Mouse (Mus musculus): ENCODE measurements around the gene Cad. TPM values are rescaled to one million over a fixed set of nuclear protein-coding genes. Genes with fewer than 3 reads are reported as not detected.

Cad gene
- polyA plus RNA-seq, 1 experiment = 19.9 TPM

DNA sequence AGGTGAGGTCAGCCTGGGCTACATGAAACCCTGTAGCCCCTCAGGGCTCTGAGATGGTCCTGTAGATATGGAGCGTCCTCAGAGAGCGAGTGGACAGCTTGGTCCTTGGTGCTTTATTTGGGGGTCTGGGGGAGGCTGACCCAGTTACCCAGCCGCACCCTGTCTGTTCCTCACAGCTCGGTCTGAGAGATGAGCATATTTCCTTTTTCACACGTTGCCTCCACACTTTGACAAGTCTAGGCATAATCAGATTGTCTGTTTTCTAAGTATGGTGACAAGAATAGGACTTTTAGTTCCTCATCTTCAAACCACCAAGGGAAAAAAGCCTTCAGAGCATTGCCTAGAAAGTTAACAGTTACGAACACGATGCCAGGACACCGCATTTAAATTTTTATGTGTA lies 66.5 kb downstream of the Cad start:
- no peak overlapping the region for H3K4me3 ChIP-seq (ENCODE audit: insufficient read depth, low read depth, low read length)

DNA sequence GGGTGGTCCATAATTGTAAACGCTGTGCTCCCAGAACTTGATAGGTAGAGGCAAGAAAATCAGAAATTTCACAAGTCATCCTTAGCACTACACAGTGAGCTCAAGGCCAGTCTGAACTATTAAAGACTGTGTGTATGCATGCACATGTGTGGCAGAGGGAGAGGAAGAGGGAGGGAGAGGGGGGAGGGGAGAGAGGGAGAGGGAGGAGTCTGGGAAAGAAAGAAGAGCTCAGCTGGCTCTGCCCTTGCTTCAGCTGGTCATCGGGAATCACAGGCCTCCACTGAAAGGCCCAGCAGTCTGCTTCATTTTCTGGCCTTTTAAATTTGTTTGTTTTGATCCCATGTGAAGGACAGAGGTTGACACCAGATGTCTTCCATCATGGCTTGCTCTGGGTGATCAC lies 68.9 kb downstream of the Cad start:
- Histone ChIP-seq H3K27ac (replicated peaks; ENCODE audit: low read depth, low read length) (no peak overlapping the region), H3K4me3 (ENCODE audit: insufficient read depth, low read depth, low read length) (no peak overlapping the region), H3K4me1 (ENCODE audit: control insufficient read depth, insufficient read depth, insufficient read length, low read length) (no peaks in the 10 kb centered on the region)

More for the DNA sequence above, 66.5 kb downstream of the Cad start:
- H3K27ac ChIP-seq (replicated peaks; ENCODE audit: low read depth, low read length) = no peak overlapping the region
- H3K4me1 ChIP-seq (ENCODE audit: control insufficient read depth, insufficient read depth, insufficient read length, low read length) = no peaks in the 10 kb centered on the region

DNA sequence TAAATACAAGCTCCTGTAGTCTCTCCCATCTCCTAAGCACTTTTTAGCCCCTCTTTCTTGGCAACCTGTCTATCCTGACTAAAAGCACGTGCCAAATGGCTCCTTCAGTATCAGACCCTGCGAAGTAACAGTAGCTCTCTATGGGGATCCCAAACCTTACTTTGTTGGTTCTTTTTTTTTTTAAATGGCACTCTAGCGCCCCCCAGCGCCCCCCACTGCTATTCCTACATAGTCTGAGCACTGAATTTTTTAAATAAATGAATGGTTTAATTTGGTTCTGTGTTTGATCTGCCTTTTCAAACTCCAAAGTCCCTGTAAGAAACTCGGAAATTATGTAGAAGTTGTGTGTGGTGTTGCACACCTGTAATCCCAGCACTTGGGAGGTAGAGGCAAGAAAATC lies 71.5 kb downstream of the Cad start:
- no peaks in the 10 kb centered on the region for H3K4me1 ChIP-seq (ENCODE audit: control insufficient read depth, insufficient read depth, insufficient read length, low read length)
- no peak overlapping the region for H3K27ac ChIP-seq (replicated peaks; ENCODE audit: low read depth, low read length)
- no peak overlapping the region for H3K4me3 ChIP-seq (ENCODE audit: insufficient read depth, low read depth, low read length)

Other genes with a start within 250 kb of the Cad start
- 35.6 and 69.3 TPM in 2 replicates for gene Mapre3, start 240.1 kb upstream of the Cad start, polyA plus RNA-seq (2012; ENCODE audit: insufficient read depth, insufficient read length, missing spikeins)
- 18.2 and 30.3 TPM in 2 replicates for gene Tmem214, start 186.8 kb upstream of the Cad start, polyA plus RNA-seq (2012; ENCODE audit: insufficient read depth, insufficient read length, missing spikeins)
- gene Agbl5, start 166.1 kb upstream of the Cad start, polyA plus RNA-seq (2012; ENCODE audit: insufficient read depth, insufficient read length, missing spikeins) = 1.7 and 2.9 TPM in 2 replicates
- 357 and 467 TPM in 2 replicates for gene Ost4, start 147.0 kb upstream of the Cad start, polyA plus RNA-seq (2012; ENCODE audit: insufficient read depth, insufficient read length, missing spikeins)
- gene Emilin1, start 141.4 kb upstream of the Cad start, polyA plus RNA-seq (2012; ENCODE audit: insufficient read depth, insufficient read length, missing spikeins) = 2.4 and 3.6 TPM in 2 replicates
- gene Khk, start 133.3 kb upstream of the Cad start, polyA plus RNA-seq (2012; ENCODE audit: insufficient read depth, insufficient read length, missing spikeins) = 27.8 and 28.8 TPM in 2 replicates
- gene Cgref1, start 109.2 kb upstream of the Cad start, polyA plus RNA-seq (2012; ENCODE audit: insufficient read depth, insufficient read length, missing spikeins) = 1.0 TPM in 1 of 2 replicates, not detected in the other
- 51.9 and 74.1 TPM in 2 replicates for gene Preb, start 94.4 kb upstream of the Cad start, polyA plus RNA-seq (2012; ENCODE audit: insufficient read depth, insufficient read length, missing spikeins)
- not detected in 2 replicates for gene Tcf23, start 86.1 kb upstream of the Cad start, polyA plus RNA-seq (2012; ENCODE audit: insufficient read depth, insufficient read length, missing spikeins)
- gene Atraid, start 6.5 kb upstream of the Cad start, polyA plus RNA-seq (2012; ENCODE audit: insufficient read depth, insufficient read length, missing spikeins) = 156 and 168 TPM in 2 replicates
- gene Slc5a6, start 5.9 kb upstream of the Cad start, polyA plus RNA-seq (2012; ENCODE audit: insufficient read depth, insufficient read length, missing spikeins) = 8.2 and 10.3 TPM in 2 replicates
- not detected in 2 replicates for gene Dnajc5g, start 51.5 kb downstream of the Cad start, polyA plus RNA-seq (2012; ENCODE audit: insufficient read depth, insufficient read length, missing spikeins)
- not detected in 2 replicates for gene Slc30a3, start 53.5 kb downstream of the Cad start, polyA plus RNA-seq (2012; ENCODE audit: insufficient read depth, insufficient read length, missing spikeins)
- 3.2 and 4.2 TPM in 2 replicates for gene Trim54, start 61.9 kb downstream of the Cad start, polyA plus RNA-seq (2012; ENCODE audit: insufficient read depth, insufficient read length, missing spikeins)
- gene Ucn, start 84.0 kb downstream of the Cad start, polyA plus RNA-seq (2012; ENCODE audit: insufficient read depth, insufficient read length, missing spikeins) = not detected in 2 replicates
- gene Mpv17, start 99.5 kb downstream of the Cad start, polyA plus RNA-seq (2012; ENCODE audit: insufficient read depth, insufficient read length, missing spikeins) = 71.5 and 104 TPM in 2 replicates
- gene Gm29609, start 125.1 kb downstream of the Cad start, polyA plus RNA-seq (2012; ENCODE audit: insufficient read depth, insufficient read length, missing spikeins) = not detected in 2 replicates
- 18.3 and 18.4 TPM in 2 replicates for gene Gtf3c2, start 125.4 kb downstream of the Cad start, polyA plus RNA-seq (2012; ENCODE audit: insufficient read depth, insufficient read length, missing spikeins)
- gene Snx17, start 138.4 kb downstream of the Cad start, polyA plus RNA-seq (2012; ENCODE audit: insufficient read depth, insufficient read length, missing spikeins) = 56.4 and 64.8 TPM in 2 replicates
- 33.3 and 43.4 TPM in 2 replicates for gene Eif2b4, start 138.7 kb downstream of the Cad start, polyA plus RNA-seq (2012; ENCODE audit: insufficient read depth, insufficient read length, missing spikeins)
- gene Zfp513, start 147.5 kb downstream of the Cad start, polyA plus RNA-seq (2012; ENCODE audit: insufficient read depth, insufficient read length, missing spikeins) = 10.0 and 12.1 TPM in 2 replicates
- gene Ppm1g, start 165.9 kb downstream of the Cad start, polyA plus RNA-seq (2012; ENCODE audit: insufficient read depth, insufficient read length, missing spikeins) = 39.8 and 46.0 TPM in 2 replicates
- 31.0 and 33.7 TPM in 2 replicates for gene Nrbp1, start 186.1 kb downstream of the Cad start, polyA plus RNA-seq (2012; ENCODE audit: insufficient read depth, insufficient read length, missing spikeins)
- not detected in 2 replicates for gene Gm9970, start 186.5 kb downstream of the Cad start, polyA plus RNA-seq (2012; ENCODE audit: insufficient read depth, insufficient read length, missing spikeins)
- gene Krtcap3, start 196.9 kb downstream of the Cad start, polyA plus RNA-seq (2012; ENCODE audit: insufficient read depth, insufficient read length, missing spikeins) = 2.0 TPM in 1 of 2 replicates, not detected in the other
- 28.9 and 34.5 TPM in 2 replicates for gene Ift172, start 236.3 kb downstream of the Cad start, polyA plus RNA-seq (2012; ENCODE audit: insufficient read depth, insufficient read length, missing spikeins)
- 3.6 and 3.7 TPM in 2 replicates for gene Fndc4, start 241.3 kb downstream of the Cad start, polyA plus RNA-seq (2012; ENCODE audit: insufficient read depth, insufficient read length, missing spikeins)
- 0.99 TPM in 1 of 2 replicates, not detected in the other for gene Gckr, start 242.7 kb downstream of the Cad start, polyA plus RNA-seq (2012; ENCODE audit: insufficient read depth, insufficient read length, missing spikeins)

Data from brown adipose tissue, adult 24 weeks (tissue).